Mouse (Mus musculus) kidney, adult 9 months (tissue): ENCODE measurements around the gene Sod1.

Source experiments
- DNase-seq: peaks from one replicate; pipeline ENCODE4 v3.0.0; 2022

Gene Sod1

DNA sequence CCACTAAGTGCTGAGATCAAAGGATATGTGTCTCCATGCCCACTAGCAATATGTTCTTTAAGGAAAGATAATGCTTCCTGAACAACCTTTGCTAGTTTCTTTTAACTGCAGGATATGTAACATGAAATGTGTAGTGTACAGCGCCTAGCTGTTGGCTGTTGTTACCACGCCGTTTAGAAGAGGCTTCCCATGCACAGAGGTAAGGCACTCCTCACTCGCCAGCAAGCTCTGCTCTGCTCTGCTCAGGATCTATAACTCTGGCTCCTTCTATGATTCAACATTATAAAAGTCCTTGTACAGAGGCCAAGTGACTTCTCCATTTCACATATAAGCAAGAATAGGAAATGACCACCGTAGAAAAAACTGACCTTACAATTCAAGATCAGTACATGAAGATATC lies 39.1 kb downstream of the Sod1 start:
- no peak for DNase-seq

GRCm38 (mm10) chr16:90260097-90260496 lies 39.5 kb downstream of the Sod1 start:
- DNase-seq = no peak

GRCm38 (mm10) chr16:90261791-90262190 lies 41.2 kb downstream of the Sod1 start:
- no peak for DNase-seq

DNA sequence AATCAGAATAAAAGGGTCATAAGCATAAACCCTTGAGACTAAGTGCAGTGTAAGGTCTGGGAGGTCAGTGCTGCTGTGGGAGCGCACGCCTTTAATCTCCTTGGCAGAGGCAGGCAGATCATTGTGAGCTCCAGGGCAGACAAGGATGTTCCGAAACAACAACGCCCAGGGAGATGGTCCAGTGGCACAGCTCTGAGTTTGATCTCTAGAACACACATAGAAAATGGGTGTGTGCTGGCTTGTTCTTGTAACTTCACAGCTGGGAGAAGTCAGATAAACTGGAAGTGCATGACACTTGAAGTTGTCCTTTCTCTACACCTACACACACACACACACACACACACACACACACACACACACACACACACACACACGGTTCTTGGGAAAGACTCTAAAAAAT lies 43.5 kb downstream of the Sod1 start:
- no peak for DNase-seq

DNA sequence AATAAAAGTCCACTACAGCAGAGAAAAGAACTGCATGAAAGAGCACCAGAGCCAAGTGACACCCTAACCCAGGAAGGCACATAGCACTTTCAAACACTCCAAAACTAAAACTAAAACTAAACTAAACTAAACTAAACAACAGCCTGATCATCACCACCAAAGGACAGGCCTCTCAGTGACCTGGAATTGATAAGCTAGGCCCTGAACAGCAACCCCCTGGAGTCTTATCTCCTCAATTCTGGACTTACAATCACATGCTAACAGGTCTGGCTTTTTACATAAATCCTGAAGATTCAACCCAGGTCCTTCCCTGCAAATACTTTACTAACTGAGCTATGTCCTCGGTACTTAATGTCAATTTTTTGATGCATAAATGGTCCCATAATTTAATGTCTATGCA lies 44.6 kb downstream of the Sod1 start:
- no peak for DNase-seq

DNA sequence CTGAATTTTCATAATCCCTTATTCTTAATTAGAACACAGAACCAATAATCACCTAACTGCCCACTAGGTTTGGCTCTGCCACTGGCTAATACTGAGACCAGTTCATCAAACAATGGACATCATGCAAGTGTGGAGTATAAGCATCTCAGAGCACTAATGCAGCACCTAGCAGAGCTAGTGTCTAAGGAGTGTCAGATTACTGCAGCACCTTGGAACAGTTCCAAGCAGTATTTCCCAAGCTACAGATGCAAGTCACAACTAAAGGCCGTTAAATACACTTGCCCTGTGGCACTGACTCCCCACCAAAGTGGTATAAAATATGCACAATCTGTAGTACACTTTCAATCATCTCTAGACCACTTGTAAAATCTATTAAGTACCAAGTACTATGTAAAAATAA lies 46.0 kb downstream of the Sod1 start:
- peak; percentile 22 for DNase-seq

GRCm38 (mm10) chr16:90275521-90275920 lies 55.0 kb downstream of the Sod1 start:
- DNase-seq = no peak
